Mouse (Mus musculus): Measurements from ENCODE around the gene Kif19a.

The Kif19a gene

DNA sequence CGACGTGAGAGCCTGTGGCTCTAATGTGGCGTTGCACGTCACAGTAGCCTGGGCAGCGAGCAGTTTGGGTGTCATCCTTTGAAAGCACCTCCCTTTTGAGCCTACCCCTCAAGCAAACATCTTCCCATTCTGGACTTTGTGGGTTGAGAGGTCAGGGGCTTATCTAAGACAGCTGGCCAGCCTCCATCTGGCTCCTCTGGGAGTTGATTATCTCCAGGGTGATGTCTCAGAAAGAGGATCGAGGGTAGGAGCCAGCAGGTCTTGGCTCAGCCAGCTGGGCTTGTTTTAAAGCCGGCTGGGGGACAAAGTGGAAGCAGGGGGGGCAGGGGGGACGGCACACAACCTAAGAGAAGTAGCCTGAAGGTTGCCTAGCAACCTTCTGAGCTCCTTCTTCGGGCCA lies 14.9 kb downstream of the Kif19a start:
- DNase-seq (ENCODE audit: low spot score): peak; percentile 65

DNA sequence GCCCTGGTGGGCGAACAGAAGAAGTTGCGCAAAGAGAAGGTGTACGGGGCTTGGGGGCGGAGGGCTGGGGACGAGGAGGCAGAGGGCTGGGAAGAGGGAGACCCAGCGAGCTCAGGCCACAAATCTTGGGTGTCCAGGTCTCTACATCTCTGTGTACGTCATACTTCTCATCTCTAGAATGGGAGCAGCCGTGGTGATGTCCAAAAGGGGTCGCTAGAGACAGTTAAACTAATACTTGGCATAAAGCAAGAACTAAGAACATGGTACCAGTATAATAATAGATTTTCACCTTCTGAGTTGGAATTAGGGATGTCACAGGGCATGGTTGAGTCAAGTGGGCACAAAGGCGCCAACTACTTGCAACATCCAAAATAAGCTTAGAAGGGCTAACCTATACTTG lies 20.7 kb downstream of the Kif19a start:
- no peak for DNase-seq (ENCODE audit: low spot score)

GRCm38 (mm10) chr11:114786326-114786725 lies 21.1 kb downstream of the Kif19a start:
- DNase-seq (ENCODE audit: low spot score): no peak

- DNase-seq (ENCODE audit: low spot score): no peak
Observed at GRCm38 (mm10) chr11:114787611-114788010, 22.4 kb downstream of the Kif19a start.

DNA sequence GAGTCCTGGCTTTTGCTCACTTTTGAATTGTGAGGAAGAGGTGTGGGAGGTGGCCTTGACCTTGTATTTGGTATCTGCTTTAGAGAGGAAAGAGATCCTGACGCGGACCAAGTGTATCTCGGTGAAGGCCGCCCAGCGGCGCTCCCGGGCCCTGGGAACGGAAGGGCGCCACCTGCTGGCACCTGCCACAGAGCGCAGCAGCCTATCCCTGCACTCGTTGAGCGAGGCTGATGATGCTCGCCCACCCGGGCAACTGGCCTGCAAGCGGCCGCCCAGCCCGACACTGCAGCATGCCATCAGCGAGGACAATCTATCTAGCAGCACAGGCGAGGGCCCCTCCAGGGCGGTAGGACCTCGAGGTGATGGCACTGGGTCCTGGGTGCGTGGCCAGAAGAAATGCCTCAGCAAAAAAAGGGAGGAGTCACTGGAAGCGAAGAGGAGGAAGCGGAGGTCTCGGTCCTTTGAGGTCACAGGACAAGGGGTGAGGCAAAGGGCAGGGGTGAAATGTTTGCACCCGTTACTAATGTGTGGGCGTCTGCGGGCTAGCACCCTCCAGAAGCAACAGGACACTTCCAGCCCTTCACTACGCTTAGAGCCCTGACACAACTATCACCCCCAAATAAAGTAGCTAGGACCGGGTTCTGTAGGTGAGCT lies 24.0 kb downstream of the Kif19a start:
- peak; percentile 94 for DNase-seq (ENCODE audit: low spot score)

DNA sequence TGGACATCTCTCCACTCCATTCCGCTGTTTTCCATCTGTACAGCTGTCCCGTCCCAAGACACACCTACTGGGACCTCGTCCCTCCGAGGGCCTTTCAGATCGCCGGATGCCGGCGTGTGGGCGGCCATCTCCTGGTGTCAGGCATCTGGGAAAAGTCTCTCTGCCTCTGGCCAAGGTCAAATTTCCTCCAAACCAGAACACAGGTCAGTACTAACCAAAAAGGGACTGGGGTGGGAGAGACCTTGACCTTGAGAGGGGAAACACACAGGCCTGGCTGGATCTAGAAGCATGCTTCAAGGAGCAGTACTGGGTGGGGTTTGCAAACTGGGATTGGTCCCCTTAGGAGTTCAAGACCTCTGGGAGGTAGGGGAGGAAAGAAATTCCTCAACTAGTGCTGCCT lies 24.5 kb downstream of the Kif19a start:
- no peak for DNase-seq (ENCODE audit: low spot score)

- no peak for DNase-seq (ENCODE audit: low spot score)
Observed at GRCm38 (mm10) chr11:114790171-114790570, 25.0 kb downstream of the Kif19a start.

- no peak for DNase-seq (ENCODE audit: low spot score)
Observed at GRCm38 (mm10) chr11:114790841-114791240, 25.7 kb downstream of the Kif19a start.

DNA sequence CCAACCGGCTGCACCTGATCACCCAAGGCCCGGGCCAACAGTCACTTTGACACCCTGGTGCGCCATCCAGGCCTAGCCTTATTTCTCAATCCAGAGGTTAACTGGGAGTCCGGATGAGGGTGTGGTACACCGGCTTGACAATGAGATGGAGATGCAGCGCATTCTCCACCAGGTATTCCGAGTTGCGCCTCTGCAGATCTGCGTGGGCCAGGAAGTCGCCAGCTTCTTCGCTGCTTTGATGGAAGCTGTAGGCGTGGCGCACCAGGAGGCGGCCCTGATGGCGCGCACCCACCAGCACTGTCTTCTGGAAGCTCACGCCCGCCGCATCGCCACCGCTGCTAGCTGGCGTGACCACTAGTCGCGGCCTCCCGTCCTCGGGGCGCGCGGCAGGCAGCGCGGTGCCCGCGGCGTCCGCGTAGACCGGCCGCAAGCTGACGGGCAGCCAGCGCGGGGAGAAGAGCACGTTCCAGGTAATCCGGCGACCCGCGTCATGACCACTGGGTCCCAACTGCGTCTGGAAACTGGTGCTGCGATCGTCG lies 26.2 kb downstream of the Kif19a start:
- no peak for DNase-seq (ENCODE audit: low spot score)

DNA sequence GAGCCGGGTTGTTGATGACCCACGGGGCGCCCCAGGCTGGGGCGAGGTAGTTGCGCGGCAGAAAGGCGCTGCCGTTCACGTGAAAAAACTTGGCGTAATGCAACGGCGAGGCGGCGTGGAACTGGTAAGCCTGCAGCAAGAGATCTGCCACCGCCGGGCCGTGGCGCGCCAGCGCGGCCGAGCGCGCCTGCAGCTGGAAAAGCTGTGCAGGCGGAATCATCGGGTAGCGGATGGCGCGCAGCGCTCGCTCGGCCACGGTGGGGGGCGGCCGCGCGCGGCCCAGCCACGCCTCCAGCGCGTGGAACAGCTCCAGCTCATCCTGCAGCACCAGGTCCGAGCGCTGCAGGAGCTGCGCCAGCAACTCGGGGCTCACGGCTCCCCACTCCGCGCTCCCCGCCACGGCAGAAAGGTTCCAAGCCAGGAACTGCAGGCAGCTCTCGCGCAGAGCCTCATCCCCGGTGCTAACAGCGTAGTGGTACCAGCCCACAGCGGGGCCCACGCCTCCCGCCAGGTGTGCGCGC lies 26.8 kb downstream of the Kif19a start:
- DNase-seq (ENCODE audit: low spot score): no peak

- DNase-seq (ENCODE audit: low spot score): no peak
Observed at GRCm38 (mm10) chr11:114792931-114793494, 27.8 kb downstream of the Kif19a start.

DNA sequence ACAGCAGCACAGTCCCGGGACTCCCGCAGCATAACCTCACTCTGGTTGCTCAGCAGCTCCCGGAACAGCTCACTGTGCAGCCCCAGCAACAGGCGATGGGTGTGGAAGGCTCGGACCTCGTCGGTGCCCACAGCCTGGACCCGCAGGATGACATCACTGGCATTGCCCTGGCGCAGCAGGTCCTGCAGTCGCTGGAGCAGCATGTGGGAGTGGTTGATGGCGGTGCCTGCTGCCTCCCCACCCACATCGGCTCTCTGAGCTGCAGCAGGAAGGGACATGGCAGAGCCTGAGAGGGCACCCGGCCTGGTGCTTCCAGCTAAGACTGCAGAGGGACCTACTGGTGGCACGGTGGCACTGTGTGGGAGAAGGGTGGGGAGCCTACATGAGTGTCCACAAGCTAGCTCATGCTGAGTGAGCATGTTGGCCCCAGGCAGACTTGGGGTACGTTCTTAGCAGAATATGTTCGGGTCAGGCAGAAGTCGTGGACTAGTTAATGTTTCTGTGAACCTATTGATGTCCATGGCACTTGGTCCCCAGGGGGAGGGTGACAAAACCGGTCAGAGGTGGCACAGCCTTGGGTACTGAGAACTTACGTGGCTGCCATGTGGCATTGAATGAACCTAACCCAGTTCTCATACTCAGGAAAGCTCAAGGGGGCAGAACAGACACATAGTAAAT lies 28.8 kb downstream of the Kif19a start:
- DNase-seq (ENCODE audit: low spot score): no peak

GRCm38 (mm10) chr11:114794691-114795090 lies 29.5 kb downstream of the Kif19a start:
- DNase-seq (ENCODE audit: low spot score): no peak

DNA sequence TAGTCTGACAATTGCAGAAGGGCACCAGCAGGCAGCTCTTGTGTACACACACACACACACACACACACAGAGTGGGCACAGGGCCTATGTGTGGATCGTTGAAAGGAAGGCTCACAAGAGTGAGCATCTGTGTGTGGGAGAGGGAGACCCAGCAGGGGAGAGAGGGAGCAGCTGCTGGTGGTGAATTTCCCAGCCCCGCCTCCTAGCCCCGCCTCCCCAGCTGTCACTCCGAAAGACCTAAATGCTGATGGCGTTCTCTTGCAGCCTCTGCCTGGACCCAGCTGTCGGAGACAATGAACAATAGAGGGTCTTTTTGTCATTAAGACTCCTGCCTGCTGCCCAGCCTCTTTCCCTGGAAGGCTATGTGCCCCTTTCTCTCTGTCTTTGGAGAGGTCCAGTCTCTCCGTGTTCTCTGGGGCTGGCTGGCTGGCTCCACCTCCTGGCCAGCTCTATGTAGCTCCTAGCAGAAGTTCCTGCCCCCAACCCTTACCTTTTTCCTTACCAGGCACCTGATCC lies 30.1 kb downstream of the Kif19a start:
- DNase-seq (ENCODE audit: low spot score): peak; percentile 77

GRCm38 (mm10) chr11:114795848-114796322 lies 30.7 kb downstream of the Kif19a start, which contains the start of gene Btbd17:
Btbd17 (minus strand) TSS chr11:114795945.
- no peak for DNase-seq (ENCODE audit: low spot score)

DNA sequence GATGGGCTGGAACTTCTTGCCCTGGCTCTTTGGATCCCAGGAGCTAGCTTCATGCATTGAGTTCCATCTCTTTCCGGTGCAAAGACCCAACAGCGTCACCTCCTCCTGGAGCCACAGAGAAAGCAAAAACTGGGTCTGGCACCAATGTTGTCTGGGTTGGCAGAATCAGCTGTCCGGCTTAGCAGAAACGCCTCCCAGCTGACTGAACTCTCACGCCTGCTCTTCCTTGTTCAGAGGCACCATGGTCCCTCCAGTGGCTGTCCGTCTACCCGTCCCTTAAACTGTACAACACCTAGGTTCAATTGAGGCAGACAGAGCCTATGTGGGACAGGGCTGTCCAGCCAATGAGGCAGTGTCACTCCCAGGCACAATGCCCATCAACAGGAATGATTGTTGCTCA lies 32.0 kb downstream of the Kif19a start:
- DNase-seq (ENCODE audit: low spot score): no peak

DNA sequence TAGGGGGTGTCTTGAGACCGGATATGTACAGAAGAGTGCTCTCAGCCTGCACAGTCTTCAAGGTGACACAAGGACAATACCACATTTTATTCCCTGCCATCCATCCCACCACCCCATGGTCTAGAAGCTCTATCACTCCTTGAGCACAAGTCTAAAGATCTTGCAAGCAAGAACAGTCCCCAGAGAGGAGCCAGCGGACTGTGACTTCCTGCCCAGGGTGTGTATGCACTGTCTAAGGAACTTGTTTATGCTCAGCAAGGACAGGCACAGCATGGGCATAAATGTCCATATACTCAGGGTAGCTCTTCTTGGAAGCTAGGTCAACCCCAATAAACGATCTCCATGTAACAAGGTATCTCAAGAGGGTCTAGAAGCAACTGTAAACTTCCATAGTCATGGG lies 32.8 kb downstream of the Kif19a start:
- DNase-seq (ENCODE audit: low spot score): no peak

GRCm38 (mm10) chr11:114798624-114799023 lies 33.4 kb downstream of the Kif19a start, which contains the start of gene Gpr142:
Gpr142 (plus strand) TSS chr11:114798924.
- no peak for DNase-seq (ENCODE audit: low spot score)

DNA sequence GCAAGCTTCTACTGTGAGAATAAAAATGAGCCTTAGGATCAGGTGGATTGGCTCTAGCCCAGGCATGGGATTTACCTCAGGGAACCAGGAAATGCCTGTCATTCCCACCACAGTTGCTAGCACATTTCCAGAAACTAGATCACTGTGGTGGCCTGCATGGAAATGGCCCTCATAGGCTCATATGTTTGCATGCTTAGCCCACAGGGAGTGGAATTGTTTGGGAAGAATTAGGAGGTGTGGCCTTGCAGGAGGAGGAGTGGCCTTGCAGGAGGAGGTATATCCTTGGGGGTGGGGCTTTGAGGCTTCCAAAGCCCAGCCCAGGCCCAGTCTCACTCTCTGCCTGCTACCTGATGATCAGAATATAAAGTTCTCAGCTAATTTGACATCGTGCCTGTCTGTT lies 36.7 kb downstream of the Kif19a start:
- DNase-seq (ENCODE audit: low spot score): no peak

DNA sequence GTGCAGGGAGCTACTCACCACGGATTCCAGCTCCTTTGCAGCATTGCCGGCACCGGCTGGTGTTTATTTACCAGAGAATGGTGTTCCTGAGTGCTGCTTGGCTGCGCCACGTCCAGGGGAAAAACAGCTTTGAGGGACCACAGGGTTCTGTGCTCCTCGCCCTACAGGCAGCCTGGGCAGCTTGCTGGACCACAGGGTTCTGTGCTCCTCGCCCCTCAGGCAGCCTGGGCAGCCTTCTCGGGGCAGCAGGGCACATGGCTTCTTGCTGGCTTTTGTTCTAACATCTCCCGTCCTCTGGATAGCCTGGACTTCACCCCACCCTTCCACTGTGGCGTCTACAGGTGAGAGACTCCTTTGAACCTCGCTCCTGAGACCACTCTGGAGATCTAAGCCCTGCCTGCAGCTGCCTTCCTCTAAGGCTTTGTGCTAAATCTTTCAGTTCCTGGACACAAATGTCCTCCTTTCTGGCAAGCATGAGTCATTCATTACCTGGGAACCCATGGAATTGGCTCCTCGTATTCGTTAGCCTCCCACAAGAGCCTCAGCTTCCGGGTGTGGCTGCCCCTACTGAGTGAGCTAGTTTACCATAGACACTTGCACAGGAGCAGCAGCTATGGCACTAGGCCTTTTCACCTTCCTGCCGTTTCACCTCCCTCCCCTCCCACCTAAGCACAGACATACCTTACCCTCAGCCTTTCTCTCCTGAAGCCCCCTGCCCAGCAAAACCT lies 37.5 kb downstream of the Kif19a start:
- no peak for DNase-seq (ENCODE audit: low spot score)

- DNase-seq (ENCODE audit: low spot score): no peak
Observed at GRCm38 (mm10) chr11:114803990-114804389, 38.8 kb downstream of the Kif19a start.

- DNase-seq (ENCODE audit: low spot score): no peak
Observed at GRCm38 (mm10) chr11:114807025-114807424, 41.8 kb downstream of the Kif19a start.
